Mouse (Mus musculus): ENCODE measurements around the gene Pip4k2a. TPM values are rescaled to one million over a fixed set of nuclear protein-coding genes. Genes with fewer than 3 reads are reported as not detected.

The Pip4k2a gene
- polyA plus RNA-seq, 1 experiment from 2014 or later = 163 TPM

DNA sequence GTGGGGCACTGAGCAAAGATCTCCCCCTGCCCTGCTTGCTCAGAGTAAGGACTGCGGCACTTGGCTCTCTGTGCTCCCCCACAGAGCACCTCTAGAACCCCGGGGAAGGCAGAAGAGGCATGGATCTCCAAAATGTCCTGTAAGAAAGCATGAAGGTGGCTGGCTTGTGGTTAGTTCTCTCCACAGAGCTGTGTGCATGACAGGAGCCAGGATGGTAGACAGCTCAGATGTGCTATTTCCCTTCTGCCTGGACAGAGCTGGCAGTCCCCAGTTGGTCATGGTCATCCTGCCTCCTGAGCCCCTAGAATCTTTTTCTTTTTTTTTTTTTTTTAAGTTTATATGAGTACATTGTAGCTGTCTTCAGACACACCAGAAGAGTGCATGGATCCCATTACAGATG is 27.5 kb downstream of the Pip4k2a start:
- Histone ChIP-seq H3K36me3 (ENCODE audit: inconsistent target) (no peaks in the 10 kb centered on the region; the same call in 1 of the 2 replicates), H3K4me3 (ENCODE audit: inconsistent target) (no peak overlapping the region), H3K27ac (no peak overlapping the region), H3K79me2 (ENCODE audit: inconsistent target) (peaks cover 100% of the 10 kb centered on the region)
- 57% methylated on average over 2 of the region's 2 CpGs for WGBS (ENCODE audit: missing documents)

DNA sequence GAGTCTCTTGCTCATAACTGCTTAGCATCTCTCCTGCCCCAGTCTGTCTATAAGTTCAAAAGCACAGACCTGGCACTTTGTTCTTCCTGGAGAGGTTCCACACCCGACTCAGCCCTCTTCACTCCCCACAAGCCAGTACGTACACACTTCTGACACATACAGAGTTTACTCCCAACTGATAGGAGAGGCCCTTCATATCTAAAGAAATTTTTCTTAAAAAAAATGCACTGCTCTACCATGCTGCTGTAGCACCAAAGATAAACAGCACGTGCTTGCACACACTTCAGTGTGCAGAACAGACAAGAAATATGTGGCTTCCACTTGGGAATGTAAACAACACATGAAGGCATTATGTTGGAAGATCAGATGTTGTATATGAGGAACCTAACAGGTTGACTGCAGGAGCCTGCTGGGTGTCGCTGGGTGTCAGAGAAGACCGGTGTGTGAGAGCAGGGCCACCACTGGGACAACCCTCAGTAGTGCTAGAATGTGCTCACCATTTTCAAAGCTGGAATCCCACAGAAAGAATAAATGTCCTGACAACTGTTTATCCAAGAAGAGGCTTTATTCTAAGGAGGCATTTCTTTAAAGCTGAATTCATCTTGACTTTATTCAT is 28.8 kb downstream of the Pip4k2a start:
- Histone ChIP-seq H3K79me2 (ENCODE audit: inconsistent target) (peaks cover 100% of the 10 kb centered on the region), H3K4me3 (ENCODE audit: inconsistent target) (no peak overlapping the region), H3K36me3 (ENCODE audit: inconsistent target) (no peaks in the 10 kb centered on the region; the same call in 1 of the 2 replicates), H3K27ac (no peak overlapping the region)
- WGBS (ENCODE audit: missing documents) = 94% methylated on average over 4 of the region's 5 CpGs

DNA sequence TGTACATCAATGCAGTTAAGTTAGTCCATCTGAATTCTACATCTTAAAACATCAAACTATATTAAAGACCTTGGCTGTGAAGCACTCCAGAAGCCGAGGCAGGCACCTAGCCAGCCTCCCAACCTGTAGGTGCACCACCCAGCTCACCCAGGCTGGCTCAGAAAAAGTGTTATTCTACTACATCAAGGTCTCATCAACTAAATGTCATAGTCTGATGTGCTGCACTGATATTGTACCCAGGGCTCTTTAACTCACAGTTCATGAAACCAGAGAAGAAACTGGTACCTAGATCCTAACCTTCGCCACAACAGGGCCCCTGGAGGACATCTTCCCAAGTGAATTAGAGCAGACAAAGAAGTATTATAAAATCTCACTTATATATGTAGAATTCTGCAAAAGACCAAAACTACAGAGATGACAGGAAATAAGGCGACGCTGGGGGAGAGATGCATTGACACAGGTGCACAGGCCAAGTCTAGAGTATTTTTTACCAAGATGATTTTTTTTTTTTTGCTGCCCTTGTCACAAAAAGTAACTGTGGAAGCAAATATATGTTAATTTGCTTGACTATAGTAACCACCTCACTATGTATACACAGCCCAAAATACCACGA is 30.4 kb downstream of the Pip4k2a start:
- 88% methylated on average over 5 of the region's 5 CpGs for WGBS (ENCODE audit: missing documents)
- Histone ChIP-seq H3K36me3 (ENCODE audit: inconsistent target) (no peaks in the 10 kb centered on the region; the same call in 1 of the 2 replicates), H3K27ac (no peak overlapping the region)

DNA sequence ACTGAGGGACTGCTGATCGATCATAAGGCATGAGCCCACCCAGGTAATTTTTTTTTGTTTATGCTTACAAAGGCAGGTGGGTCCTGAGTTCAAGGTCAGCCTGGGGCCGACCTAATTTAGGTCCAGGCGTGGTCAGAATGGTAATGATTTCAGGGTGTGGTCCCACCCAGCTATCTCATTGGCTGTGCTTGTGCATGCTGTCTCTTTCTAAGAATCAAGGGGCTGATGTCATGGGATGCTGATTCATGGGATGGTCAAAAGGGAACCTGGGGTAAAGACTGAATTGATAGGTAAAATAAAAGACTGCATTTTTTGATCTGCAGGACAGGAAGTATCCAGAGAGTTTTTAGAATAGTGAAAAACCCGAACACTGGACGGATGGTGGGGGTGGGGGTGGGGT is 31.4 kb downstream of the Pip4k2a start:
- 98% methylated on average over 5 of the region's 5 CpGs for WGBS (ENCODE audit: missing documents)
- H3K27ac ChIP-seq = no peak overlapping the region
- H3K79me2 ChIP-seq (ENCODE audit: inconsistent target) = peaks cover 100% of the 10 kb centered on the region
- no peak overlapping the region for H3K4me3 ChIP-seq (ENCODE audit: inconsistent target)
- H3K36me3 ChIP-seq (ENCODE audit: inconsistent target) = no peaks in the 10 kb centered on the region; the same call in 1 of the 2 replicates

More for the DNA sequence above, 30.4 kb downstream of the Pip4k2a start:
- H3K4me3 ChIP-seq (ENCODE audit: inconsistent target) = no peak overlapping the region
- H3K79me2 ChIP-seq (ENCODE audit: inconsistent target) = peaks cover 100% of the 10 kb centered on the region

DNA sequence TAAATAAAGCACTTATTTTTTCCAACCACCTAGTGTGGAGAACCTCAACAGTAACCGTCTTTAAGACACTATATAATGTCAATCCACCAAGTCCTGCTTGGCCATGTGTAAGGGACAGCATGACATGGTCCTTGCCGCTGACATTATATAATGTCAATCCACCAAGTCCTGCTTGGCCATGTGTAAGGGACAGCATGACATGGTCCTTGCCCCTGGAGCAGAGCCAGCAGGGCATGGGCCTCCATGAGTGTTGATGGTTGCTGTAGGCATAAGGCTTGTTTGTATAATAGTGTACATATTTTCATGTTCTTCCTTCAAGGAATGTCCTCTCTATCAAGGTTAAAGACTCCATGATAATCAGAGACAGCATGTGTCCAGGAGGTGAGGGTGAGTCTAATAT is 32.0 kb downstream of the Pip4k2a start:
- peaks cover 100% of the 10 kb centered on the region for H3K79me2 ChIP-seq (ENCODE audit: inconsistent target)
- no peaks in the 10 kb centered on the region; the same call in 1 of the 2 replicates for H3K36me3 ChIP-seq (ENCODE audit: inconsistent target)
- H3K27ac ChIP-seq = no peak overlapping the region
- WGBS (ENCODE audit: missing documents) = 91% methylated on average over 2 of the region's 2 CpGs
- H3K4me3 ChIP-seq (ENCODE audit: inconsistent target) = no peak overlapping the region

DNA sequence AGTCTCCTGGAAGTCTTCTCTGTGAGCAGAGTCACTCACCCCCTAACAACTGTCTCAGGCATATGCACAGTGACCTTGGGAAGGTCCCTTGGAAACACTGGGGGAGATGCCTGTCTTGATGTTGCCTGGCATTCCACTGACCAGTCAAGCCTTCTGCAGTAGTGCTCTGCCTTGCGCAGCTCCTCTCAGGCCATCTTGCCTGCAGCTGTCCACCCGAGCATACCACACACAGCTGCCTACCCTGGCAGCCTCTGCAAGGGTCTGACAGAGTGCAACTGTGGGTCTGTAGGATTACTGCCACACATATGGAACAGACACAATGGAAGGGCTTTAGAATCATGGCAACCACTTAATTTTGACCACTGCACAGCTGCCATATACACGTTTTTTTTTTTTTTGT is 32.8 kb downstream of the Pip4k2a start:
- WGBS (ENCODE audit: missing documents) = 90% methylated on average over 3 of the region's 3 CpGs
- no peak overlapping the region for H3K4me3 ChIP-seq (ENCODE audit: inconsistent target)
- peaks cover 100% of the 10 kb centered on the region for H3K79me2 ChIP-seq (ENCODE audit: inconsistent target)
- H3K27ac ChIP-seq = no peak overlapping the region
- no peaks in the 10 kb centered on the region; the same call in 1 of the 2 replicates for H3K36me3 ChIP-seq (ENCODE audit: inconsistent target)

DNA sequence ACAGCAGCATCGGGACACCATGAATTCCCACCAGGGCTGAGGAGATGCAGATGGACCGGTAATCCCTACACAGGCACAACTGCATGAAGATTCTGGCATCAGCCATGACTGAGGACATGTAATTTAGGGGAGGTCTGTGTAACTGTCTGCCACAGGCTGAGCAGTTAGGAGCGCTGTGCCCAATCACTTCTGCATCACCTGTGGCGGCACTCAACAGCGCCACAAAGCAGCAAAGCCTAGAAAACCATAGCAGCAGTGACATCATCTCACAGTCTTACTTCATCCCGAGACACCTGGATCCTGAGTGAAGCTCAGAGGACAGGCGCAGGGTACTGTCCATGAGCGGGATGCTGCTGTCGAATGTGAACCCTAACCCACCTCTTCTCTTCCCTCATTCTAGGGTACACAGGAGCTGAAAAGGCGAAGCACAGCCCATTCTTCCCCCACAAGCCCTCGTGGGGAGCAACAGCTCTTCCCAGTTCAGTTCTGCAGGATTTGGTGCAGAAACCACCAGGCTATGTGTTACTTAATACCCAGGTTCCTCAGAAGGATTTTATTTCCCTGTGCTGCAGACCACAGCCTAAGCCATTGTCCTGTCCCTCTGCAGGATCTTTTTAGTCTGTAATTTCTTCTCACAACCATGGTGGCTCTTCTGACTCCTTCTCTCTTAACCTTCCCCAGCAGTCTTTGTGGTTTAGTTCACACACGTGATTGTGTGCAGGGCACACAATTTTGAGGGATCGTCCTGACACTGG is 34.5 kb downstream of the Pip4k2a start:
- no peaks in the 10 kb centered on the region; the same call in 1 of the 2 replicates for H3K36me3 ChIP-seq (ENCODE audit: inconsistent target)
- no peak overlapping the region for H3K27ac ChIP-seq
- 64% methylated on average over 13 of the region's 13 CpGs for WGBS (ENCODE audit: missing documents)
- no peak overlapping the region for H3K4me3 ChIP-seq (ENCODE audit: inconsistent target)
- H3K79me2 ChIP-seq (ENCODE audit: inconsistent target) = peaks cover 100% of the 10 kb centered on the region

DNA sequence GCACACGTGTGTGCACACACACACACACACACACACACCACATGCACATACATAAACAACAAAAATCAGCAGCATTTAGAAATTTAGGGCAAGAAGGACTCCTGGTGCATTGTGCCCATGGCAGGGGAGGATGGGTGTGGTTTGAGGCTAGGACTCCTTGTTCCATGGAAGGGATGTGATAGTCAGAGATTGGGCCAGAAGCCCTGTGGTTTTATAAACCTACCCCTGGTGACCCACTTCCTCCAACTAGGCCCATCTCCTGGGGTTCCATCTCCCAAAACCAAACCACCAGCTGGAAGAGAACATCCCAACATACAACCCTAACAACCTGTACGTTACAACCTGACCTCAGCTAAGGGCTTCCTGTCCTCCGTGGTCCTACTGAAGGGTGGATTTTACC is 35.4 kb downstream of the Pip4k2a start:
- Histone ChIP-seq H3K36me3 (ENCODE audit: inconsistent target) (no peaks in the 10 kb centered on the region; the same call in 1 of the 2 replicates), H3K27ac (no peak overlapping the region), H3K79me2 (ENCODE audit: inconsistent target) (peaks cover 100% of the 10 kb centered on the region), H3K4me3 (ENCODE audit: inconsistent target) (no peak overlapping the region)
- 50% methylated on average over 3 of the region's 3 CpGs for WGBS (ENCODE audit: missing documents)

DNA sequence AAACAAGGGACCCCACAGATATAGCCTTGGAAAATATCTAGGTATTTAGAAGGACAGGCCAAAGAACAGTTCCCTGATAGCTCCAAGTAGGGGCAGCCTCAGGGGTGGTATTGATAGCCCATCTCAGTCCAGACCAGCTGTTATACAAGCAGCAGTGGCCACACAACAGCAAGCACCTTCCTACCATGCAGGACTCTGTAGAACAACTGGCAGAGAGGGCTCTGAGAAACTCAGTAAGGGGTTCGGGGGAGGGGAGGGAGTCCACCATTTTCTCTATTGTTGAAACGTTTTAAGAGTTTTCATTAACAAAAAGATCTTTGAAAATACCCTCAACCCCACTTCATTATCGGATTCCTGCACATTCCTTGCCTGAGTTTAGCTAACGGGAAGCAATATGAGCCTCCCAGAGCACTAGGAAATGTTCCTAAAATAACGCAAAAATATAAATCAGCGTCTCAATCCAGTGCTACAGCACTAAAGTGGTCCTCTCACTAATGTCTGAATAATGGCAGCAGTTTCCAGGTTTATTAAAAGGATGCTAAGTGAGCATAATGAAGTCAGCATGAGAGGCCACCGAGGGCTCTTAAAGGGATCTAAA is 37.5 kb downstream of the Pip4k2a start:
- Histone ChIP-seq H3K79me2 (ENCODE audit: inconsistent target) (peaks cover 100% of the 10 kb centered on the region), H3K4me3 (ENCODE audit: inconsistent target) (no peak overlapping the region), H3K27ac (no peak overlapping the region), H3K36me3 (ENCODE audit: inconsistent target) (no peaks in the 10 kb centered on the region)
- 86% methylated on average over 7 of the region's 7 CpGs for WGBS (ENCODE audit: missing documents)

DNA sequence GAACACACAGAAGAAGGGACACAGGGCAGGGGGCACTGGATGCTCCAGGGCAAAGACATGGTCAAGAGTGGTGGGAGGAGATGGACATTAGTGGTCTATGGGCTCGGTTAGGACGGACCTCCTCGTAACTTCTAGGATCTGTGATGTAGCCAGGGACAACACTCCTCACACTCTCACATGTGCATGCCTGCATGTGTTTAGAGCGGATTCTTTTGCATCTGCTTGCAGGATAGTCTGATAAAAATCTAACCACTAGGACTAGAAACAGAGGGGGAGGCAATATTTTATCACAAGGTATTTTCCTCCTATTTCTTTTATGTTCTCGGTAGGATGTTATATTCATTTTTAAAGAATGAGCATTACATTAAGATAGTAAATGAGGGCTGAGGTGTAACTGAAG is 38.4 kb downstream of the Pip4k2a start:
- Histone ChIP-seq H3K4me3 (ENCODE audit: inconsistent target) (no peak overlapping the region), H3K36me3 (ENCODE audit: inconsistent target) (no peaks in the 10 kb centered on the region), H3K27ac (peak overlapping the region; percentile 31; the same call in 1 of the 2 replicates), H3K79me2 (ENCODE audit: inconsistent target) (peaks cover 100% of the 10 kb centered on the region)
- WGBS (ENCODE audit: missing documents) = 90% methylated on average over 4 of the region's 5 CpGs

DNA sequence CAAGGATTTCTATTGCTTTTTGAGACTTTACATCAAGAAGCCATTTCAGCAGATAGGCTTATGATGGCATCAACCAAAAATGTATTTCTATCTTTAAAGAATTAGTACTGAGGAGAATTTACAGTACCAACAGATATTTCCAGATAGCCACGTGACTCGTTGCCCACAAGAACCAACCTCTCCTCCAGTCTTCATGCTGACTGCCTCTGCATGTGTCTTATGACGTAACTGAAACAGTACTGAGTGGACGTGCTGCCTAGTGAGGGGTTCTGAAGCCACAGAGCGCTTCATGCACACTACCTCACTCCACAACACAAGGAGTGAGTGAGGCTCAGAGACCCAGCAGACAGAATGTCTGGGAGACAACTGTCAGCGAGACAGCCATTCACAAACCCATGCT is 38.9 kb downstream of the Pip4k2a start:
- Histone ChIP-seq H3K4me3 (ENCODE audit: inconsistent target) (no peak overlapping the region), H3K27ac (peak overlapping the region; percentile 31), H3K36me3 (ENCODE audit: inconsistent target) (no peaks in the 10 kb centered on the region), H3K79me2 (ENCODE audit: inconsistent target) (peaks cover 100% of the 10 kb centered on the region)
- WGBS (ENCODE audit: missing documents) = 50% methylated on average over 5 of the region's 6 CpGs

DNA sequence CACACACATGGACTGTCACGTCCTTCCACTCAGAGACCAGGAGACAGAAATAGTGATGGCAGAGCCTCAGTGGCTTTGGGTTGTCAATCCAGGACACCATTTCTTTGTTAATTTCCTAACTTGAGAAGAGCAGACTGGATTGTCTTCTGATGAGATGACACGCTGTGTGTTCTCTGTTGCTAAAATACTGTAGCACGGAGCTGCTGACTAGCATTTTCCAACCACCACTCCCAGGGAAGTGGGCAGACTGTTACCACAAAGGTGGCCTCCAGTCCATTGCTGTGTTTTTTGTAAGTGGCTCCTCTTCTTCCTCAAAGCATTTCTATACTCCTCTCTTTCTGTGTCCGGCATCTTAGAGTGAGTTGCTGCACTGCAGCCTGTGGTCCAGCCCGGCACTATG is 39.4 kb downstream of the Pip4k2a start:
- Histone ChIP-seq H3K79me2 (ENCODE audit: inconsistent target) (peaks cover 100% of the 10 kb centered on the region), H3K27ac (peak overlapping the region; percentile 31), H3K36me3 (ENCODE audit: inconsistent target) (no peaks in the 10 kb centered on the region), H3K4me3 (ENCODE audit: inconsistent target) (no peak overlapping the region)
- WGBS (ENCODE audit: missing documents) = 51% methylated on average over 5 of the region's 5 CpGs

DNA sequence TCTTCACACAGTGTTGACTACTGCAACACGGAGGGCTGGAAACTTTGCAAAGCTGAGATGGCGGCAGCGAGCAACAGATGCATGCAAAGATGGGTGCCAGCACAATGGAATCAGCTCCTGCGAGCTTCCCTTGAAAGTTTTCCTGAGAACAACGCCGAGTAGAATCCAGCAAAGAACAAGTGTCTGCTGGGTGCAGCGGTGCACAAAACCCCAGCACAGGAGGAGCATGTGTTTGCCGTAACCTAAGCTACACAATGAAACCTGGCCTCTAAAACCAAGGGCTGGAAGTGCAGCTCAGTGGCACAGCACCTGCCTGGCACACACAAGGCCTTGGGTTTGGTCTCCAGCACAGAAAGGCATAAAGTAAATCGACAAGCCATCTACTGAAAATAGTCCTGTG is 39.9 kb downstream of the Pip4k2a start:
- no peaks in the 10 kb centered on the region for H3K36me3 ChIP-seq (ENCODE audit: inconsistent target)
- H3K27ac ChIP-seq = peak overlapping the region; percentile 31
- WGBS (ENCODE audit: missing documents) = 98% methylated on average over 4 of the region's 9 CpGs
- peaks cover 100% of the 10 kb centered on the region for H3K79me2 ChIP-seq (ENCODE audit: inconsistent target)
- H3K4me3 ChIP-seq (ENCODE audit: inconsistent target) = no peak overlapping the region

DNA sequence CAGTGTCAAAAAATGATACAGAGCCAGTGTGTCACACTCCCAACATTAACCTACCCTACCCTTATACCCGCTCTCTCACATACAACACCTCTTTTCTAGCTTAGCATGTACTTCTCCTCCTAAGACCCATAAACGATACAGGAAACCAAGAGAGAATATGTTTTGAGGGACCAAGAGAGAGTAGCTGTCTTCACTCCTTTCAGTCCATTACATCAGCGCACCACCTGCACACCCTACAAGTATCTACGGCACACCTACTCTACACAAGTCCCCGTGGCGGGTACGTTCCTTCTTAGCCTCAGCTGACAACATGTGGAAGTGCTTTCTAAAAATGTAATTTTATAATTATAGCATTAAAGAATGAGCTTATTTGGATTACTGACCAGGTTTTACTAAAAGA is 40.5 kb downstream of the Pip4k2a start:
- Histone ChIP-seq H3K36me3 (ENCODE audit: inconsistent target) (no peaks in the 10 kb centered on the region), H3K27ac (no peak overlapping the region), H3K79me2 (ENCODE audit: inconsistent target) (peaks cover 100% of the 10 kb centered on the region), H3K4me3 (ENCODE audit: inconsistent target) (no peak overlapping the region)
- WGBS (ENCODE audit: missing documents) = 80% methylated on average over 7 of the region's 7 CpGs

DNA sequence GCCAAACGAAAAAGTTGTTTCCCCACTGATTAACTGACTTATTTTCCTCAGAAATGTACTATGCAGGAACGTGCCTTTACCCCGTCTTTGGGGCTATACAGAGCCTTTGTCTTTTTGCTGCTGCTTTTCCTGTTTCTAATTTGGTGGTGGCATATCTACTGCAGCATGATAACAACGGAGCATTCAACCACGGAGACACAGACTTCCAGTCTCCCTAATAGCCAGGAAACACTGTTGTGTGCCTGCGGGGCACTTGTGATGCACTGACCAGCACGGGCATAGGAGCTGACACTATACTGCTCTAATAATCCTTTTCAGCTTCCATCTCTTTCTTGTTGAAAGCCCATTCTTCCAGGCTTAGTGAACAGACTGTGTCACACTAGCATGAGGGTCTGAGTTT is 41.0 kb downstream of the Pip4k2a start:
- Histone ChIP-seq H3K79me2 (ENCODE audit: inconsistent target) (peaks cover 96% of the 10 kb centered on the region), H3K27ac (no peak overlapping the region), H3K36me3 (ENCODE audit: inconsistent target) (no peaks in the 10 kb centered on the region), H3K4me3 (ENCODE audit: inconsistent target) (no peak overlapping the region)
- WGBS (ENCODE audit: missing documents) = 37% methylated on average over 7 of the region's 7 CpGs

Data from macrophage (primary cell).